Mouse (Mus musculus): ENCODE data around the gene Hoxd9. TPM values are rescaled to one million over a fixed set of nuclear protein-coding genes. Genes with fewer than 3 reads are reported as not detected.

The Hoxd9 gene
- polyA plus RNA-seq, 1 experiment, result 0.31 TPM

GRCm38 (mm10) chr2:74740311-74741091 lies 43.0 kb downstream of the Hoxd9 start:
- 9% methylated on average over 43 of the region's 43 CpGs for WGBS
- Histone ChIP-seq H3K4me3 (ENCODE audit: control insufficient read depth, insufficient read depth, low read length) (no peak overlapping the region), H3K4me1 (replicated peaks; ENCODE audit: control insufficient read depth, insufficient read depth, low read length) (no peaks in the 10 kb centered on the region), H3K27me3 (ENCODE audit: control insufficient read depth, insufficient read depth, low read length) (peaks cover 37% of the 10 kb centered on the region), H3K36me3 (ENCODE audit: control insufficient read depth, insufficient read depth, low read length) (no peaks in the 10 kb centered on the region), H3K27ac (ENCODE audit: control insufficient read depth, insufficient read depth, low read length) (no peak overlapping the region)
- no peak for DNase-seq
- no peak for TF ChIP-seq POLR2A (IDR thresholded peaks at IDR 0.05; ENCODE audit: control insufficient read depth, extremely low read depth, insufficient read depth, low read length, poor library complexity)

GRCm38 (mm10) chr2:74741252-74741978 lies 43.9 kb downstream of the Hoxd9 start:
- no peak for DNase-seq
- no peak overlapping the region for H3K27ac ChIP-seq (ENCODE audit: control insufficient read depth, insufficient read depth, low read length)
- 77% methylated on average over 2 of the region's 3 CpGs for WGBS
- no peak for TF ChIP-seq POLR2A (IDR thresholded peaks at IDR 0.05; ENCODE audit: control insufficient read depth, extremely low read depth, insufficient read depth, low read length, poor library complexity)
- no peak overlapping the region for H3K4me3 ChIP-seq (ENCODE audit: control insufficient read depth, insufficient read depth, low read length)
- peaks cover 43% of the 10 kb centered on the region for H3K27me3 ChIP-seq (ENCODE audit: control insufficient read depth, insufficient read depth, low read length)
- no peaks in the 10 kb centered on the region for H3K36me3 ChIP-seq (ENCODE audit: control insufficient read depth, insufficient read depth, low read length)
- H3K4me1 ChIP-seq (replicated peaks; ENCODE audit: control insufficient read depth, insufficient read depth, low read length), result no peaks in the 10 kb centered on the region

GRCm38 (mm10) chr2:74741979-74742277 lies 44.4 kb downstream of the Hoxd9 start:
- DNase-seq, result no peak
- H3K27ac ChIP-seq (ENCODE audit: control insufficient read depth, insufficient read depth, low read length), result no peak overlapping the region
- H3K36me3 ChIP-seq (ENCODE audit: control insufficient read depth, insufficient read depth, low read length), result no peaks in the 10 kb centered on the region
- H3K4me3 ChIP-seq (ENCODE audit: control insufficient read depth, insufficient read depth, low read length), result no peak overlapping the region
- H3K4me1 ChIP-seq (replicated peaks; ENCODE audit: control insufficient read depth, insufficient read depth, low read length), result no peaks in the 10 kb centered on the region
- TF ChIP-seq POLR2A (IDR thresholded peaks at IDR 0.05; ENCODE audit: control insufficient read depth, extremely low read depth, insufficient read depth, low read length, poor library complexity), result no peak
- no peak for TF ChIP-seq CTCF (IDR thresholded peaks at IDR 0.05; ENCODE audit: borderline replicate concordance, control insufficient read depth, extremely low read depth, insufficient read depth, low read length, poor library complexity)
- peaks cover 45% of the 10 kb centered on the region for H3K27me3 ChIP-seq (ENCODE audit: control insufficient read depth, insufficient read depth, low read length)

GRCm38 (mm10) chr2:74745540-74746297 lies 48.2 kb downstream of the Hoxd9 start:
- peaks cover 20% of the 10 kb centered on the region for H3K27me3 ChIP-seq (ENCODE audit: control insufficient read depth, insufficient read depth, low read length)
- DNase-seq, result no peak
- no peak overlapping the region for H3K4me3 ChIP-seq (ENCODE audit: control insufficient read depth, insufficient read depth, low read length)
- H3K36me3 ChIP-seq (ENCODE audit: control insufficient read depth, insufficient read depth, low read length), result no peaks in the 10 kb centered on the region
- H3K27ac ChIP-seq (ENCODE audit: control insufficient read depth, insufficient read depth, low read length), result no peak overlapping the region
- TF ChIP-seq CTCF (IDR thresholded peaks at IDR 0.05; ENCODE audit: borderline replicate concordance, control insufficient read depth, extremely low read depth, insufficient read depth, low read length, poor library complexity) (no peak), POLR2A (IDR thresholded peaks at IDR 0.05; ENCODE audit: control insufficient read depth, extremely low read depth, insufficient read depth, low read length, poor library complexity) (no peak)
- no peaks in the 10 kb centered on the region; the same call in 1 of the 2 replicates for H3K4me1 ChIP-seq (replicated peaks; ENCODE audit: control insufficient read depth, insufficient read depth, low read length)
- WGBS, result 32% methylated on average over 6 of the region's 6 CpGs

- no peak for DNase-seq
- WGBS, result 11% methylated on average over 58 of the region's 58 CpGs
- Histone ChIP-seq H3K27me3 (ENCODE audit: control insufficient read depth, insufficient read depth, low read length) (peaks cover 16% of the 10 kb centered on the region; the same call in 1 of the 2 replicates), H3K36me3 (ENCODE audit: control insufficient read depth, insufficient read depth, low read length) (no peaks in the 10 kb centered on the region), H3K27ac (ENCODE audit: control insufficient read depth, insufficient read depth, low read length) (no peak overlapping the region), H3K4me1 (replicated peaks; ENCODE audit: control insufficient read depth, insufficient read depth, low read length) (no peaks in the 10 kb centered on the region; the same call in 1 of the 2 replicates), H3K4me3 (ENCODE audit: control insufficient read depth, insufficient read depth, low read length) (no peak overlapping the region)
- TF ChIP-seq POLR2A (IDR thresholded peaks at IDR 0.05; ENCODE audit: control insufficient read depth, extremely low read depth, insufficient read depth, low read length, poor library complexity), result no peak
- no peak for TF ChIP-seq CTCF (IDR thresholded peaks at IDR 0.05; ENCODE audit: borderline replicate concordance, control insufficient read depth, extremely low read depth, insufficient read depth, low read length, poor library complexity)
Measured at GRCm38 (mm10) chr2:74746298-74746921, 48.9 kb downstream of the Hoxd9 start.

GRCm38 (mm10) chr2:74747006-74747405 lies 49.5 kb downstream of the Hoxd9 start:
- Histone ChIP-seq H3K4me3 (ENCODE audit: control insufficient read depth, insufficient read depth, low read length) (no peak overlapping the region), H3K4me1 (replicated peaks; ENCODE audit: control insufficient read depth, insufficient read depth, low read length) (no peaks in the 10 kb centered on the region; the same call in 1 of the 2 replicates), H3K27me3 (ENCODE audit: control insufficient read depth, insufficient read depth, low read length) (peaks cover 16% of the 10 kb centered on the region; the same call in 1 of the 2 replicates), H3K36me3 (ENCODE audit: control insufficient read depth, insufficient read depth, low read length) (no peaks in the 10 kb centered on the region), H3K27ac (ENCODE audit: control insufficient read depth, insufficient read depth, low read length) (no peak overlapping the region)
- DNase-seq, result no peak
- TF ChIP-seq POLR2A (IDR thresholded peaks at IDR 0.05; ENCODE audit: control insufficient read depth, extremely low read depth, insufficient read depth, low read length, poor library complexity) (no peak), CTCF (IDR thresholded peaks at IDR 0.05; ENCODE audit: borderline replicate concordance, control insufficient read depth, extremely low read depth, insufficient read depth, low read length, poor library complexity) (no peak)
- 14% methylated on average over 24 of the region's 24 CpGs for WGBS

Data from thymus, adult 2 months (tissue).